Mouse (Mus musculus) bone marrow macrophage, adult 2 months (primary cell): ENCODE data around the gene Tk1.

ENCODE experiments used
- CTCF ChIP-seq: IDR thresholded peaks from 2 replicates; pipeline ENCODE4 v1.5.1; 2012; ENCODE audit warnings: low read depth, mild to moderate bottlenecking, low read length, moderate library complexity
- POLR2A ChIP-seq: IDR thresholded peaks from 2 replicates; pipeline ENCODE4 v1.6.1; 2012; ENCODE audit warnings: mild to moderate bottlenecking, low read depth, low read length, borderline replicate concordance

DNA sequence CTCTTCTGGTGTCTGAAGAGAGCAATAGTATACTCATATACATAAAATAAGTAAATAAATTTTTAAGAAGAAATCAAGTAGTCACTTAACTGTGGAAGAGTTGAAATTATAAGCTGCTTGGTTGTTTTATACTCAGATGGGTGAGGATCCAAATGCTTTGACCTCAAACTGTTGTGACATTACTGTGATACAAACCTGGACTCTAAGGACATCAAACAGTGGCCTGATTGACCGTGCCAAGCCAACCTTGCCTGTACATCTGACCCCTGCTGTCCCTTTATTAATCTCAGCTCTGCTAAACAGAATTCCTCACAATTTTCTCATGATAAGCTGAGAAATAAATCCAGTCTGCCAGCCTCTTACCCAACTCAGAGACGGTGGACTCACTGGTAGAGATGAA, 19.8 kb upstream of the Tk1 start:
- TF ChIP-seq POLR2A (no peak), CTCF (no peak)
